Mouse (Mus musculus): ENCODE data around the gene Afmid.
"Not testable (repeated sequence)": the region's sequence is repeated elsewhere in the genome, so short reads cannot be mapped to it uniquely, and the experiment has no call there.

The Afmid gene

DNA sequence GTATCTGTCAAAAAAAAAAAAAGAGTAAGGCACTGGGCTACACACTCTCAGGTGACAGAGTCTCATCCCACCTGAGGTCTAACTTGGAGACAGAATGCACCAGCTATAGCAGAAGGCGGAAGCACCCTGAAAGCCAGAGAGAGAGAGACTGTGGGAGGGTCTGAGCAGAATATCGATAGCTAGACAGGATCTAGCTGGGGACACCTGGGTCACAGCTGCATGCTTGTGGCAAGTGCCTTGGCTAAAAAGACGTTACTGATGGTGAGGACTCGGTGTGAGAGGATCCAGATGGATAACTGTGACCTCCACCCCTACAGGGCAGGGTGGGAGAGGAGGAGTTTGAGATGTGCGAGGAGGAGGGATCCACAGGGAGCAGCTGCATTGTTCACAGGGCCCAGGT lies 28.8 kb upstream of the Afmid start:
- no peak for DNase-seq

- no peak for DNase-seq
Measured at GRCm38 (mm10) chr11:117797511-117798159, 28.1 kb upstream of the Afmid start, which contains the start of gene 6030468B19Rik. Gene 6030468B19Rik, plus strand, starts transcription at chr11:117797660.

GRCm38 (mm10) chr11:117798160-117798541 lies 27.6 kb upstream of the Afmid start:
- DNase-seq, result no peak

GRCm38 (mm10) chr11:117799174-117799573 lies 26.6 kb upstream of the Afmid start:
- no peak for DNase-seq

DNA sequence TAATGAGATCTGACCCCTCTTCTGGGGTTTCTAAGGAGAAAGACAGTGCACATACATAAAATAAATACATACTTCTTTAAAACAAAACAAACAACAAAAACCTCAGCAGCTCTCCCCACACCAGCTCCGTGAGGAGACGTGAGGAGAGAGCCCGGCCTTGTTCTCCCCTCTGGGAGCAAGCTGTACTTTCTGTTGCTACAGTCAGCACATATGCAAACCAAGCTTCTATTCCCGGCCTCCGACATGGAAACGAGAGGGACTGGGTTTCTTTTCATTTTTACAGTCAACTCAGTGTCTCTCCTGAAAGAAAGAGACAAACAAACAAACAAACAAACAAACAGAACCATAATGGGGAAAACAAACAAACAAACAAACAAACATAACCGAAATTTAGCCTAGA lies 25.7 kb upstream of the Afmid start:
- DNase-seq, result no peak

- no peak for DNase-seq
Measured at GRCm38 (mm10) chr11:117801650-117802049, 24.1 kb upstream of the Afmid start.

DNA sequence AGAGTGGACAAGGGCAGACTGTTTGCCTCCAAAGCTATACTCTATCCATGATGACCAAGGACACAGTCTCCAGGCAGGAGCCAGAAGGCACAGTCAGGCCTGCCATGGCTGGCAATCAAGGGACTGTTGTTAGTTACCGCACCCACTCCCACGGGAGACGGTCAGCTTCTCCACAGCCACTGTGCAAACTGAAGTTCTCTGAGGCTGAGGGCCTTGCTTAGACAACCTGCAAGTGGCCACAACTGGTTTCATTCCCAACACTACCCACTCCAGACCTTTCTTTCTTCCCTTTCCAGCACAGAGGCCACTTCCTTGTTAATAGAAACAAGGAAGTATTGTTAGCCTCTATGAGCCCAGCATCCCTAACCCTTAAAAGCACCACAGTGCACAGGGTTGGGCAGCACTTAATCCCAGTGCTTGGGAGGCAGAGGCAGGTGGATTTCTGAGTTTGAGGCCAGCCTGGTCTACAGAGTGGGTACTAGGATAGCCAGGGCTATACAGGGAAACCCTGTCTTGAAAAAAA lies 22.5 kb upstream of the Afmid start:
- DNase-seq, result no peak

DNA sequence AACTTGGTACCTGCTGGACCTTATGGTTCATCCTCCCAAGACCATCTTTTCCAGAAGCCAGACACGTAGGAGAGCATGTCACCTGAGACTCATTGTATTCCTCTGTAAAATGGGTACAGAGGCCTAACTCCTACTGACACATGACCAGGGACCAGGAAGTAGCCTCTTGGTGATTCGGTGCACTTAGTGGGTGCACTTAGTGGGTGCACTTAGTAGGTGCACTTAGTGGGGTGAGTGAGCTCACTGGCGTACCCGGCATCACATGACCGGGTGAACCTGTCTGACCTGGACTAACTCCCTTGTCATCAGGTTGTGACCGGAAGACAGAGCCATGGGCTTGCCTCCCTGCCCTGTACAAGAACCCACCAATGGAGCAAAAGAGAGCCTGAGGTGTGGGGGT lies 18.9 kb upstream of the Afmid start:
- DNase-seq, result no peak

- DNase-seq, result peak in 1 of 2 experiments; percentile 31
Measured at GRCm38 (mm10) chr11:117809407-117810311, 16.1 kb upstream of the Afmid start, which contains the start of the genes Gm20708 and Syngr2. Gene Gm20708, plus strand, starts transcription at chr11:117809668. Gene Syngr2, plus strand, starts transcription at chr11:117809668.

DNA sequence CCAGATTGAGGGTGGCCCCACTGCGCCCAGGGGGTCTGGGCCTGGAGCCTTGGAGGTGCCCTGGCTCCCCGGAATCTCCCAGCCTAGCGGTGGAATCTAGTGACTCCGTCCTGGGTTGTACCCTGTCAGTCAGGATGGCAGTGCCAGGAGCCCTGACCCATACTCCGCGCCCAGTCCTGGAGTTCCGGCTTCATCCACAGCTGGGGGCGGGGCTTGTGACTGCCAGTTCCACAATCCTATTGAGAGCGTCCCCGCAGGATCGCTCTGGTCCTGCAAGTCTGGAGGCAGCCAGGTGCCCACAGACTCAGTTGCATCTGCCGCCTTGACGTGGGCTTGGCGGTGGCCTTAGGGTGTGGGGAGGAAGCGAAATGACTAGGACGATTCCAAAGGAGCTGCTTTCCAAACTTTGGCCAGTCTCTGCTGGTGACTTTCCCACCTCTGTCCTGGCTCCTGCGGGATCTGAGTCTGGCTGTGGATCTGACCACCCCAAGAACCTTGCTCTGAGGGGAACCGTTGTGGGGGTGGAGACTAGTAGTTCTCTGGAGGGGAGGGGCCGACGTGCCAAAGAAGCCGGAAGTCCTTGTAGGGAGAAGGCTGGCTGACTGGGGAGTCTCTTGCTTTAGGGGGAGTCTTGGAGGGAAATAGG lies 15.2 kb upstream of the Afmid start:
- peak; percentile 43 to 49 for DNase-seq

DNA sequence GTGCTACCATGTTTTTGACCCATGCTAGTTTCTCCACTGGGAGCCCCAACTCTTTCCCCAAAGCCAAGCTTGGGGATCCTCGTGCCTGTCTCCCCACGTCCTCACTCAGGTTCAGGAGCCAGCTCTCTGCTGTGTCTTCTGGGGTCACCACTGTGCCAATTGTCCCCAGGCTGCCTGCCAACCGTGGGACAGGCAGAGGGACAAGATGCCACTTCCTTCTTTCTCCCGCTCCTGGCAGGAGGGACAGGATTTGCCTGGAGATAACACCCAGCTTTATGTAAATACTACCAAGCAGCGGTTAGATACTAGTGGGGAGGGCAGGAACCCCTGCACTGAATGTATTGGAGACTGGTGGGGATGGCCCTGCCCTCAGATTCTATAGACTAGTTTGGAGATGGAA lies 11.9 kb upstream of the Afmid start:
- no peak for DNase-seq

DNA sequence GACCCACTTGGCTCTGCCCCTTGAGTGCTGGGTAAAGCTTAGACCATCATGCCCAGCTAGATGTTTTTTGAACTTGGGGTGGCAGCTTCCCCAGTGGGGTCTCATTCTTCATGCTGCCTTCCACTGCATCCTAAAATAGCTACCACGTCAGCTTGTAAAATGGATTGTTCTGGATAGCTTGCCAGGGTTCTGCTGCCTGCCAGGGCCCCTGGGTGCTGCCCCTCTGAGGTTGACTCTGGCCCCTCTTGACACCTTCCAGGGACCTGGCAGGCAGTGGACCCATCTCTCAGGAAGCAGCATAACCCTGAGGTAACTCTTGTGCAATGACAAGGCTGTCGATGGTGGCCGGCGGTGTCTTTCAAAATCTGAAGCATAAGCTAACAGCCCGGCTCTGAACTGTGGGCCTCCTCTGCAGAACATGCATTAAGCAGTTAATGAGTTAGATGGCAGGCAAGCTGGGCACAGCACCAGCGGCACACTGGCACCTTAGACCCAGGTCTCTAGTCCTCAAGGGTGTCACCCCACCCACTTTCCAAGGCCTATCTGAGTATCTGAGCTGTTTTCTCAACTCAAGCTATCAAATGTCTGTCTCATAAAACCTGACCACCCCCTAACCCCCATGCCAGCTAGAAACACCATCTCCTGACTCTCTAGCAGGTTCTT lies 10.9 kb upstream of the Afmid start:
- no peak for DNase-seq

- not testable (repeated sequence) for DNase-seq
Measured at GRCm38 (mm10) chr11:117815850-117816249, 9.9 kb upstream of the Afmid start.

DNA sequence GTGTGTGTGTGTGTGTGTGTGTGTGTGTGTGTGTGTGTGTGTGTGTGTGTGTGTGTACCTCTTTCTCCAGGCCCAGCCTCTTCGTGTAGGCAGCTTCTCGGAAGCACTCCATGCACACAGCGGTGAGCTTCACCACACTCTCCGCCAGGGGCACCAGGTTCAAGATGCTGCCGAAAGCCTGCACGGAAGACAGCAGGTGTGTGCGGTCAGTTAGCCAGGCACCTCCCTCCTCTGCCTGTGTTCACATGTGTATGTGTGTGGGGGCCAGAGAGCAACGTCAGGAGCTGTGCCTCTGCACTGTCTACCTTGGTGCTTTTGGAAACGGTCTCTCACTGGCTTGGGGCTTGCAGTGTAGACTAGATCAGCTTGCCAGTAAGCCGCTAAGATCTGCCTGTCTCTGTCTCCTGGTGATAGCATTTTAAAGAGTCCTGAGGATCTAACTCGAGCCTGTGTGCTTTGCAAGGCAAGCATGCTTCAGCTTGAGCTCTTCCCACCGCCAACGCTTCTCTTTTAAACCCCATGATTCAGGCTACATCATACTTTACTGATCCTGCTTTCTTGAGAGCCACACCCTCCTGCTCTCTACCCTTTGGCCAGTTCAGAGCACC lies 9.2 kb upstream of the Afmid start:
- no peak for DNase-seq

DNA sequence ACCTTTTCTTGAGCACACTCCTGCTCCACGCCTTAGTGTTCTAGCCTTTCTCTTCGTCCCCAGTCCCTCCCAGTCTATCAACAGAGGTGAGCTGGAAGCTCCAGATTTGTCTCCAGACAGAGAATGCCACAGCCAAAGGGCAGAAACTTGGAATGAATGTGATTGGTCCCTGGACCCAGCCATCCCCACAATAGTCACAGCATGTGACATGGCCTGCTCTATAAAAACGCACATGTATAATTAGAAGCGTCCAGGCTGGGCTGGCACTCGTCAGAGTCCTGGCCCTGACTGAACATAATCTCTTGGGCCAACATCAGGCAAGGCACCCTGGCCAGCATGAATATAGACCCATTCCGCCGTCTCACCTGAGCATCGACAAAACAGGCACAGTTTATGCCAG lies 6.6 kb upstream of the Afmid start:
- DNase-seq, result no peak

- no peak for DNase-seq
Measured at GRCm38 (mm10) chr11:117820173-117820572, 5.6 kb upstream of the Afmid start.

- no peak for DNase-seq
Measured at GRCm38 (mm10) chr11:117821868-117822267, 3.9 kb upstream of the Afmid start.

DNA sequence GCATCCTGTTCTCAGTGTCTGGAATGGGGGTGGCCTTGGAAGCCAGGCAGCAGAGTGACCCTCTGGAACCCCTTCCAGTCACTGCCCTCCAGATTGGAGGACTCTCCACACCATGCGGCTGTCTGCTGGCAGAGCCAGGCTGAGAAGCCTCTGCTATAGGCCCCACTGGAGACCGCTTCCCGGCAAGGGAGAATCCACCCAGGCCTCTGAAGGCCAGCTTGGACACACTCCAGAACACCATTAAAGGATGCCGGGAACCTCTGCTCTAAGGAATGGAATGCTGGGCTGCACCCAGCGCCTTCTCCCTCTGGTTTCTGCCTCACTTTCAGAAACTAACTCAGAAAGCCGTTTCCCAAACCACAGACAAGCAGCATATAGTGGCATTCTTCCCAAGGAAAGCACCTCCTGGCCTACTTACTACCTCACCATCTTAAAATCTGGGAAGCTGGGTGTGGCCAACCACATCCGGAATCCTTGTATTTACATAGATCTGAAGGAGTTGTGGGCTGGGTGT lies 2.9 kb upstream of the Afmid start:
- no peak for DNase-seq

DNA sequence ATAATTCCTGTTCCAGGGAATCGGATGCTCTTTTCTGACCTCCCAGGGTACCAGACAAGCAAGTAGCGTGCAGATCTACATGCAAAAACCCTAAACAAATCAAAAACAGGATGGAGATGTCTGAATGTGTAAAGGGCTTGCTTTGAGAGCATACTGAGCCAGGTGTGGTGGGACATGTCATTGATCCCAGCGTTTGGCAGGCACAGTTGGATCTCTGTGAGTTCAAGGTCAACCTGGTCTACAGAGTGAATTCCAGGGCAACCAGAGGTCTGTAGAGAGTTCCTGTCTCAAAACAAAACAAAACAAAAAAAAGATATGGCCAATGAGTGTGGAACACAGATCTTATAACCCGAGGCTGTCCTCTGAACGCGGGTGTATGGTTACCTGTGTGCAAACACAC lies 2.3 kb upstream of the Afmid start:
- no peak for DNase-seq

DNA sequence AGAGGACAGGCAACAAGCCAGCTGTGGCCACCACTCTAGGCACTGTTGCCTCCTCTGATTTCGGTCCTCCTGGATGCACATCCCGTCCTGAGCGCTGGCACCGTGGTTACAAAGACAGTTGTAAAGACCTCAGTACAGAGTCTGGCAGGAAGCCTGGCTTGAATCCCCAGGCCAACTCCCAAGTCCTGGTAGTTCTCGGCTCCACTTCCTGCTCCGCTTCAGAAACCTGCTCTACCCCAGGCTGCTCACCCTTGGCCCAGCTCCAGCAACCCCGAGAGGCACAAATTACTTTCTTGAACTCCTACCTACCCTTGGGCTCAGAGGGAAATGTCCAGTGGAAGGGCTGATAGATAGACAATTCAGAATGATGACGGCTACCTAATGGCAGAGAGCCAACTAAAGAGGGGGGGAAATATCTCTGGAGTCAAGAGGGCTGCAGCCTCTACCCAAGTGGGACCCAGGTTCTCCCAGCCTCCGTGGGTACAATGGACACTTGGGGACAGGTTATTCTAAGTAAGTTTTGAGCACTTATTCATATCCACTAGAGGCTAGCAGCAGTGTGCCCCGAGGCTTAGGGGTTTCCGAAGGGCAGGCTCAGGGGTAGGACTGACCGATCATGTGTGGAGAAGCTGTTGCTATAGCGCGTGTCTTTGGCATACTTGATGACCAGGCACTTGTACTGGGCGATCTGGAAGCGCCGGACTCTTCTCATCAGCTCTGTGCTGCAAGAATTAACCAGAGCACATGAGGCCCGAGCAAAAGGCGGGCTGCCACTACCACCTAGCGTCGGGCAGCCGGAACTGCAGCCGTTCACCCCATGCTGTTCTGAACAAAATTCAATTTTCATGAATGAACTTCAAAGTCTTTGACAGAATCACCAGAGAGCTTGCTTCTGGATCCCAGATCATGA lies 1.4 kb upstream of the Afmid start:
- DNase-seq, result peak; percentile 66 to 82

DNA sequence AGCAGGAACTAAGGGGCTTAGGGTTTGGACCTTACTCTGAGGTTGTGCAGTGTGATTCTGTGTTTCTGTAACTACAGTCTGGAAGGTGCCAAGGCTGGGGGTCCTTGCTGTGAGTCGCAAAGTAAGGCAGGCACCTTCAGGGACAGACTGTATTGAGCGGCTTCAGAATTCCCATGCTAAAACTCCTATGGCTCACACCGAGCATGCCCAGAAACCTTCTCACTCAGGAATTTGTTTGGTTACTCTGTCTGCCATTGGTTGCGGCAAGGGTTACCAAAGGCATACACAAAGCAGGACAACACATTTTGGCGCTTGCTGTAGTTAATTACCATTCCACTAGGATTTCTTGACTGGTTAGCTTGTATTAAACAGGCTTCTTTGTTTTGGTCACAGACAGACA lies 440 bp downstream of the Afmid start:
- DNase-seq, result no peak

Measured in cerebellum, adult 18-20 months (tissue).